Mouse (Mus musculus) embryonic facial prominence, embryonic 11.5 days (tissue): ENCODE data around the gene Stom. TPM values are rescaled to one million over a fixed set of nuclear protein-coding genes. Genes with fewer than 3 reads are reported as not detected.

Source experiments
- ATAC-seq: fragments of 200-750 bp; cut with Nextera tagmentation; replicated peaks from 2 replicates; pipeline ENCODE4 v1.8.0; 2017; ENCODE audit warnings: low read depth; ENCODE audit not compliant: insufficient number of reproducible peaks, low FRiP score, low TSS enrichment
- DNase-seq: peaks from one replicate; pipeline ENCODE4 v3.0.0-alpha.2; 2015; ENCODE audit warnings: low spot score
- H3K27ac ChIP-seq: fragments of 300-500 bp; sonication (generic); replicated peaks from 2 replicates; pipeline ENCODE4 v1.5.1; 2014; ENCODE audit warnings: mild to moderate bottlenecking, low read depth, low read length, control low read depth
- H3K27me3 ChIP-seq: fragments of 300-500 bp; sonication (generic); 2 replicates; pipeline ENCODE4 v1.6.1; 2014; ENCODE audit warnings: mild to moderate bottlenecking, low read length, moderate library complexity, mixed read lengths; ENCODE audit not compliant: control insufficient read depth, insufficient read depth
- H3K36me3 ChIP-seq: fragments of 300-500 bp; sonication (generic); replicated peaks from 2 replicates; pipeline ENCODE4 v1.6.1; 2014; ENCODE audit warnings: low read depth, mild to moderate bottlenecking, low read length, moderate library complexity, mixed read lengths; ENCODE audit not compliant: control insufficient read depth, insufficient read depth
- H3K4me1 ChIP-seq: fragments of 300-500 bp; sonication (generic); 2 replicates; pipeline ENCODE4 v1.6.1; 2014; ENCODE audit warnings: low read length, mixed read lengths; ENCODE audit not compliant: control insufficient read depth, insufficient read depth
- H3K4me2 ChIP-seq: fragments of 300-500 bp; sonication (generic); 2 replicates; pipeline ENCODE4 v1.6.1; 2014; ENCODE audit warnings: low read depth, mild to moderate bottlenecking, control low read depth, low read length, moderate library complexity
- H3K4me3 ChIP-seq: fragments of 300-500 bp; sonication (generic); 2 replicates; pipeline ENCODE4 v1.5.1; 2014; ENCODE audit warnings: low read depth, low read length, control low read depth
- H3K9ac ChIP-seq: fragments of 300-500 bp; sonication (generic); replicated peaks from 2 replicates; pipeline ENCODE4 v1.6.1; 2014; ENCODE audit warnings: mild to moderate bottlenecking, control low read depth, low read length
- H3K9me3 ChIP-seq: fragments of 300-500 bp; sonication (generic); replicated peaks from 2 replicates; pipeline ENCODE4 v1.6.1; 2016; ENCODE audit warnings: mild to moderate bottlenecking, low read length, inconsistent platforms, mixed read lengths; ENCODE audit not compliant: control insufficient read depth
- WGBS: fragments of 180-500 bp; shearing (Covaris S2); extraction: QIAGEN DNeasy Blood & Tissue Kit; methylation state at CpG from one replicate; pipeline ENCODE4 v1.1.7; 2014; 5-methylcytosine and 5-hydroxymethylcytosine counted together
- polyA plus RNA-seq: library from polyadenylated mRNA; unstranded; fragments of >200 nt; fragmentation: Nextera tagmentation; extraction: Ambion mirVana; gene quantifications from 2 replicates; pipeline ENCODE4 v1.2.1, GENCODE M21; 2014

Stom gene
- polyA plus RNA-seq, 1 experiment from 2014 or later, result 22.7 TPM

DNA sequence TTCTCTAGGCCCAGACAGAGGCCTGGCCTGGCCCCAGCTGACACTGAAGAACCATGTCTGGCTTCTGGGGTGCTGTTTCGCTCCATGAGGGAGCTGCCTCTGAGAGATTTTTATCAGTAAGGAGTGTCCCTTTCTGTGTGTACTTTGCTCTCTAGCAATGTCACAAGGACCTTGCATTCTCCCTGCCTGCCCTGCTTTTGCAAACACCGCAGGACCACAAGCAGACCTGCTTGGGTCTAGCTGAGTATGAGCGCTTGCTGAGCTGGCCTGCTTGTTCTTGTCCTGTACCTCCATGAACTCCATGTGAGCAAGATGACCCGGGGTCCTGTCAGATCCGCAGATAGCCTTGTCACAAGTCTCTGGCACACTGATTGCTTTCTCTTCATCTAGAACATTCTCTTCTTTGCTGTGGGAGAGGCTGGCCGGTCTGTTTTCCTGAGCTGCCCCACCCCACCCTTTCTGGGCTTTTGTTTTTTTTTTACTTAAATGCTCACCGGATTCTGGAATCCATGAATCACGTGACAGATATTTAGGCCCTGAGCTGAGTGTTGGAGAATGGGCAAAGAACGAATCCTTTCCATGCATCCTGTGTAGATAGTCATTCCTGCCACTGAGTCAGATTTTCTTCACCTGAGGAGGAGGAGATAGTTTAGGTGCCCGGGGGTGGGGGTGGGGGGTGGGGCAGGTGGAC lies 68.8 kb downstream of the Stom start:
- no peak overlapping the region for H3K9ac ChIP-seq
- H3K4me1 ChIP-seq, result peaks cover 9% of the 10 kb centered on the region
- WGBS, result 78% methylated on average over 10 of the region's 10 CpGs
- H3K4me2 ChIP-seq, result no peak overlapping the region
- no peak overlapping the region for H3K4me3 ChIP-seq
- no peaks in the 10 kb centered on the region for H3K9me3 ChIP-seq
- ATAC-seq (no peak), DNase-seq (no peak)
- H3K36me3 ChIP-seq, result no peaks in the 10 kb centered on the region
- H3K27me3 ChIP-seq, result no peaks in the 10 kb centered on the region
- no peak overlapping the region for H3K27ac ChIP-seq

DNA sequence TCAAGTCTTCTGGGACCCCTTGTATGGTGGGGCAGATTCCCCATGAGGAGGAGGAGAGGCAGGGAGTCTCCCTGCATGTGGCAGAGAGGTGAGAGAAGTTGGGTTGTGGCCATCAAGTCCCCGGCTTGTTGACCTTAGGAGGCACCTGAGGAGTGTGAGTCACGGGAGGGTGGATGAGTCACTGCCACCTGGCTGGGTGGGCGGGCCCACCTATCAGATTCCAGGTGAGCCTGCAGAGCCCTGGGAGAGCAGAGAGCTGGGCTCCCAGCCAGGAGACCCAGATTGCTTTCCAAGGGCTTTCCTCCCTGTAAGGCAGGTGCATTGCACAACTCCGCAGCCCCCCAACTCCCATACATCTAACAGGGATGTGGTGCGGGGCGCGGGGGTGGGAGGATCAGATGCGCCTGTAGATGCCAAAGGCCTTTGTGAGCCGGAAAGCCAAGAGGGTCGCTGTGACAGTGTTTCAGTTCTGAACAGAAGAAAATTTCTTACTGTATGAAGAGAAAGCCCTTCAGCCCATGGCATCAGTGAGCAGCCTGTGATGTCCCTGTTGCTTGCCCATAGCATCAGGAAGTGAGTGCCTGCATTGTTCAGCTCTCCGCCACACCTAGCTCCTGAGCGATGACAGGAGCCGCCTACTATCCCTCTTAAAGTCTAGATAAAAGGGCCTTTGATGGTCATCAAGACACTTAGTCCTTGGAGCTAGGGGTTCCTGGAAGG lies 69.5 kb downstream of the Stom start:
- no peaks in the 10 kb centered on the region for H3K27me3 ChIP-seq

DNA sequence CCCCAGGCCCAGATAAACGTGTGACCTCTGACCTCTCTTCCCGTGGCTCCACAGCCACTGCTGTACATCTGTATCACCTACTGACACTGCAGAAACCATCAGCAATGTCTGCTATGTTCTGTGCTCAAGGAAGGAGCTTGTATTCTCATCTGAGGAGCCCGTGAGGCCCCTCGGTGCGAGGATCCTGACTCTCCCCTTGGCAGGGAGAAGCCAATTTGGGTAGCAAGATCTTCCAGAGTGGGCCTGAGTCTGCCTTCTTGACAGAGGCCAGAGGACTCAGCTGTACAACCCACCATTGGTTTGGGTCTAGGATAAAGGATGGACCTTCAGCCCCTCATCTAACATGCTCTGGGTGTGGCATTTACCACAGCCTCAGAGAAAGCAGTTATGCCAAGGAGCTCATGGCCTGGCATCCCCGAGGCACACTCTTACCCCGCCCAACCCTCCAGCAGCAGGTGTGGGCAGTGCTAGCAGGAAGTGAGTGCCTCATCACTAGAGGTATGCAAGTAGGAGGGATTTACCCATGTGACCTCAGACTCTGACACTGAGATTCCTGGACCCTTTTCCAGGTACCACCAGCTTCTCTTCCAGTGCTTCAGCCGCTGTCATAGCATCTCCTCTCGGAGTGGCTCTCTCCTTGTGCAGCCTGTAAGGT lies 70.4 kb downstream of the Stom start:
- no peaks in the 10 kb centered on the region for H3K9me3 ChIP-seq
- H3K36me3 ChIP-seq, result no peaks in the 10 kb centered on the region
- H3K4me3 ChIP-seq, result no peak overlapping the region
- WGBS, result 80% methylated on average over 9 of the region's 9 CpGs
- H3K27ac ChIP-seq, result no peak overlapping the region
- H3K4me2 ChIP-seq, result no peak overlapping the region
- DNase-seq (no peak), ATAC-seq (no peak)
- H3K4me1 ChIP-seq, result peaks cover 9% of the 10 kb centered on the region
- no peaks in the 10 kb centered on the region for H3K27me3 ChIP-seq
- H3K9ac ChIP-seq, result no peak overlapping the region

More for the DNA sequence above, 69.5 kb downstream of the Stom start:
- no peak overlapping the region for H3K4me2 ChIP-seq
- no peak overlapping the region for H3K9ac ChIP-seq
- no peak overlapping the region for H3K27ac ChIP-seq
- no peaks in the 10 kb centered on the region for H3K36me3 ChIP-seq
- ATAC-seq (no peak), DNase-seq (no peak)
- 83% methylated on average over 13 of the region's 13 CpGs for WGBS
- H3K9me3 ChIP-seq, result no peaks in the 10 kb centered on the region
- no peak overlapping the region for H3K4me3 ChIP-seq
- peaks cover 9% of the 10 kb centered on the region for H3K4me1 ChIP-seq

DNA sequence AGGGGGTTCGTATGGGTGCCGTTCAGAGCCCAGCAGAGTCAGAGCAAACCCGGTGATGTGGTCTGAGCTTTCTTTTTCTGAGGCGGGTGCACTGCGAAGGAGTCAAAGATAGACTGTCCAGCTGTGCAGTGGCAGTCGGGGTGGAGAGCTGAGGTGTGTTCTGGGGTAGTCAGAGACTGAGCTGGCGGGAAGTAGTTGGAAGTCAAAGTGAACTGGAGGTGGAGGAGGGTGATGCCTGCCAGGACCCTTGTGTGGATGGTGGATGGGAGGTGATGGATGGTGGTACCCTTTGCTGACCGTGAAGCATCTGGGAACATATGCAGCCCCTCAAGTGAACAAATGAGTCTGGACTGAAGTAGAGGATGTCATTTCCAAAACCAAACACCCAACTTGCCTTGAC lies 71.0 kb downstream of the Stom start:
- Histone ChIP-seq H3K27ac (no peak overlapping the region; the same call in 1 of the 2 replicates), H3K4me3 (no peak overlapping the region), H3K4me1 (peaks cover 9% of the 10 kb centered on the region), H3K9me3 (no peaks in the 10 kb centered on the region), H3K27me3 (no peaks in the 10 kb centered on the region), H3K36me3 (no peaks in the 10 kb centered on the region), H3K4me2 (no peak overlapping the region), H3K9ac (no peak overlapping the region)
- no peak for DNase-seq
- ATAC-seq, result no peak
- WGBS, result 77% methylated on average over 8 of the region's 8 CpGs

DNA sequence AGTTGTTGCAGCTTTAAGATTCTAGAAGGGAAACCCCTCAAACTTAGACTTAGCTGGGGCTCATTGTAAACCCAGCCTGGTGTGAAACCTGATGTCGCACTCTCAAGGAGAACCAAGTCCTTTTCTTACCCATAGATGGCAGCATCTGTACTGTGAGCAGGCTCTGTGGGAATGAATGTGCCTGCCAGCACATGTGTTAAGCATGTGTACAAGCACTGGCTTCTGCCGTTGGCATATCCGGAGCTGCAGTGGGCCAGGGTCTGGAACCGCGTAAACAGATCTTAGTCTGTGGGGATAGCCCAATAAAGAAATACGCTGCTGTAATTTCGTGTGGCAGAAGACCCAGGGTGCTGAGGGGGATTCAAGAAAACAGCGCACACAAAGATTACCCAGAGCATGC lies 71.5 kb downstream of the Stom start:
- no peak overlapping the region for H3K27ac ChIP-seq
- peak; percentile 86 for DNase-seq

DNA sequence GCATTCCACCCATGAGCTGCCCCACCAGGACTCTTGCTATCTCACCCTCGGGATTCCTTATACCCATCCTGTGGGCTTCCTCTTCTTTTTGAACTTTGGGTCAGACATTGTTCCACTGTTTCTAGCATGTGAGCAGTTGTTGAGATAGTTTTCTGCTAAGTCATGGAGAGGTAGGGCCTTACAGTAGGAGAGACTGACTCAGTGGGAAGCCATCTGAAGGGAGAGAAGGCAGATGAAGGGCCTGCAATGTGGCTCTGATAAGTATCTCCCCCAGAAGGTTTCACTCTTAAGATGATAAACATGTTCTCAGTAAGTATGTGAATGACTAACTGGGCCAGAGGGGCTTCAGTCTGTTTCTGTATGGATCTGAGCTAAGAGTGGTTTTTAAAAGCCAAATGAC lies 72.7 kb downstream of the Stom start:
- no peaks in the 10 kb centered on the region for H3K9me3 ChIP-seq
- H3K4me2 ChIP-seq, result no peak overlapping the region
- 64% methylated on average over 1 of the region's 1 CpGs for WGBS
- H3K27me3 ChIP-seq, result no peaks in the 10 kb centered on the region
- H3K4me1 ChIP-seq, result peaks cover 5% of the 10 kb centered on the region
- ATAC-seq (no peak), DNase-seq (no peak)
- no peak overlapping the region for H3K27ac ChIP-seq
- H3K36me3 ChIP-seq, result no peaks in the 10 kb centered on the region
- H3K9ac ChIP-seq, result no peak overlapping the region
- H3K4me3 ChIP-seq, result no peak overlapping the region

More for the DNA sequence above, 71.5 kb downstream of the Stom start:
- Histone ChIP-seq H3K36me3 (no peaks in the 10 kb centered on the region), H3K4me2 (no peak overlapping the region; the same call in 1 of the 2 replicates), H3K27me3 (no peaks in the 10 kb centered on the region), H3K4me3 (no peak overlapping the region), H3K4me1 (peaks cover 9% of the 10 kb centered on the region), H3K9me3 (no peaks in the 10 kb centered on the region), H3K9ac (no peak overlapping the region)
- WGBS, result 30% methylated on average over 8 of the region's 8 CpGs
- ATAC-seq, result peak; percentile 82
